Mouse (Mus musculus): ENCODE results near the gene Serinc5. TPM values are rescaled to one million over a fixed set of nuclear protein-coding genes. Genes with fewer than 3 reads are reported as not detected.

Gene Serinc5
- polyA plus RNA-seq, 1 experiment: 17.5 TPM

DNA sequence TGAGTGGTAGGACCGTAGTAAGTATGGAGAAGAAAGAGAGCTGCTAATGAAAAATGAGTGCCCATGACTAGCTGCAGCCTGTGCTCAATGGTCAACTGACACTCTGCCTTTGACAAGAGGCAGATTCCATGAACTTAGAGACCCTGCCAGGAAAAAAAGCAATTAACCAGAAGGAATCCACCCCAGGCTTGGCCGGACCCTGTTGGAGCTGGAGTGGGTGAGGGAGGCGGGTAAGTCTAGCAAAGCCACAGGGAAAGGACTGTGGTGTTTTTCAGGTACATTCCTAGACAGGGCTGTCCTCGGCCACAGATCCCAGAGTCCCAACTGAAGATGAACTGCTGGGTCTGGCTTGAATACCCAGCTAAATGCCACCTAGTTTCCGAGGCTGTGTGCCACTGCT is 121.9 kb downstream of the Serinc5 start:
- TF ChIP-seq POLR2A (IDR thresholded peaks at IDR 0.05; ENCODE audit: low read depth, low read length) (no peak), CTCF (IDR thresholded peaks at IDR 0.05; ENCODE audit: borderline replicate concordance, insufficient read depth, low read length) (no peak)
- H3K4me1 ChIP-seq (ENCODE audit: control insufficient read depth, insufficient read depth, low read length): no peaks in the 10 kb centered on the region
- no peak overlapping the region for H3K4me3 ChIP-seq (ENCODE audit: insufficient read depth, low read length)
- no peak overlapping the region for H3K27ac ChIP-seq (ENCODE audit: insufficient read depth, low read length)

DNA sequence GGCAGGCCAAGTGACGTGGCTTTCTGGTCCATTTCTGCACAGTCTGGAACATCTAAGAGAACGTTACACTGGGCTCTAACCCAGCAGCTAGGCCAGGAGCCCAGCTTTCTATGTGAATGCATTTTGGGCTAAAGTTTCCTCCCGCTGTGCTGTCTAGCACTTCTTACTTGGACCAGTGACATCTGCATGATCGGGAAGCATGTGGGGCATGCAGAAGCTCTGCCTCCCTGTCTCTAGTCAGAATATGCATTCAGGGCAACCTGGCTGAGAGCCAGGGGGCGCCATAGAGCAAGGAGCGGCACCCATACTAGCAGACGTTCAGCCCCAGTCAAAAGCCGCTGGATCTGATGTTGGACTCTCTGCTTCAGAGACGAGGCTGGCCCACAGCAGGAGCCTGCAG is 122.4 kb downstream of the Serinc5 start:
- TF ChIP-seq CTCF (IDR thresholded peaks at IDR 0.05; ENCODE audit: borderline replicate concordance, insufficient read depth, low read length) (peak; percentile 41; the same call in 1 of the 2 replicates), POLR2A (IDR thresholded peaks at IDR 0.05; ENCODE audit: low read depth, low read length) (no peak)
- no peak overlapping the region for H3K27ac ChIP-seq (ENCODE audit: insufficient read depth, low read length)

DNA sequence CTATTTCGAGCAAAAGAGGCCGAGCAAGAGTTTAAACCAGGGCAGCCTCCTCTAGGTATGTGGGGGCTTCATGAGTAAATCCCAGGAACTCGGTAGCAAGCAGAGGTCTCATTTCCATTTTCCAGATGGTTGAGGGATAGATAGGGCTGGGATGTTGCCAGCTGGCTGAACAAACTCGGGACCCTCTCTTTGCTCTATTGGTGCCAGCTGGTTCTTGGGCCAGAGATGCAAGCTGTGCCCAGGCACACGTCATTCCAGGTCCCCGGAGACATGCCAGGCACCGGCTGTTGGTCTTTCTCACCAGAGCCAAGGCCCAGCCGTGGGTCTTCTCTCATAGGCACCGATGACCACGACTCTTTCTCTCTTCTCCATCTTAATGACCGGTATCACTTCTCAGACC is 122.8 kb downstream of the Serinc5 start:
- Histone ChIP-seq H3K4me3 (ENCODE audit: insufficient read depth, low read length) (no peak overlapping the region), H3K27ac (ENCODE audit: insufficient read depth, low read length) (no peak overlapping the region), H3K4me1 (ENCODE audit: control insufficient read depth, insufficient read depth, low read length) (no peaks in the 10 kb centered on the region)
- no peak for TF ChIP-seq POLR2A (IDR thresholded peaks at IDR 0.05; ENCODE audit: low read depth, low read length)
- no peak for TF ChIP-seq CTCF (IDR thresholded peaks at IDR 0.05; ENCODE audit: borderline replicate concordance, insufficient read depth, low read length)

More for the DNA sequence above, 122.4 kb downstream of the Serinc5 start:
- Histone ChIP-seq H3K4me3 (ENCODE audit: insufficient read depth, low read length) (no peak overlapping the region), H3K4me1 (ENCODE audit: control insufficient read depth, insufficient read depth, low read length) (no peaks in the 10 kb centered on the region)

DNA sequence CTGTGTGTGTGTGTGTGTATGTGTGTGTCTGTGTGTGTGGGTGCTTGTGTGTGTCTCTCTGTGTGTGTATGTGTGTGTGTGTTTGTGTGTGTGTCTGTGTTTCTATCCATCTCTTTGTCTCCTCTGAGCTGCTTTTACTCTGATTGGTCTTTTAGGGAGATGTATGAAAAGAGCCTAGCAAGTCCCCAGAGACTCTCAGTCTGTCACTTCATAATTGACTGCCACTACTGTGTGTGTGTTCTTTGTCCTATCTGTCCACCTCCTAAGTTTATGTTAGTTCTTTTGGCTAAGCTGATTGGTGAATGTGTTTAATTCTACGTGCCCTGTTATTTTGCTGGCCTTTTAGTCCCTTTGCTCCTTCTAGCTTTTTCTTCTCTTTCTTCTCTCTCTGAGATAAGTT is 124.8 kb downstream of the Serinc5 start:
- Histone ChIP-seq H3K27ac (ENCODE audit: insufficient read depth, low read length) (no peak overlapping the region), H3K4me3 (ENCODE audit: insufficient read depth, low read length) (no peak overlapping the region), H3K4me1 (ENCODE audit: control insufficient read depth, insufficient read depth, low read length) (no peaks in the 10 kb centered on the region)
- TF ChIP-seq POLR2A (IDR thresholded peaks at IDR 0.05; ENCODE audit: low read depth, low read length) (no peak), CTCF (IDR thresholded peaks at IDR 0.05; ENCODE audit: borderline replicate concordance, insufficient read depth, low read length) (no peak)

DNA sequence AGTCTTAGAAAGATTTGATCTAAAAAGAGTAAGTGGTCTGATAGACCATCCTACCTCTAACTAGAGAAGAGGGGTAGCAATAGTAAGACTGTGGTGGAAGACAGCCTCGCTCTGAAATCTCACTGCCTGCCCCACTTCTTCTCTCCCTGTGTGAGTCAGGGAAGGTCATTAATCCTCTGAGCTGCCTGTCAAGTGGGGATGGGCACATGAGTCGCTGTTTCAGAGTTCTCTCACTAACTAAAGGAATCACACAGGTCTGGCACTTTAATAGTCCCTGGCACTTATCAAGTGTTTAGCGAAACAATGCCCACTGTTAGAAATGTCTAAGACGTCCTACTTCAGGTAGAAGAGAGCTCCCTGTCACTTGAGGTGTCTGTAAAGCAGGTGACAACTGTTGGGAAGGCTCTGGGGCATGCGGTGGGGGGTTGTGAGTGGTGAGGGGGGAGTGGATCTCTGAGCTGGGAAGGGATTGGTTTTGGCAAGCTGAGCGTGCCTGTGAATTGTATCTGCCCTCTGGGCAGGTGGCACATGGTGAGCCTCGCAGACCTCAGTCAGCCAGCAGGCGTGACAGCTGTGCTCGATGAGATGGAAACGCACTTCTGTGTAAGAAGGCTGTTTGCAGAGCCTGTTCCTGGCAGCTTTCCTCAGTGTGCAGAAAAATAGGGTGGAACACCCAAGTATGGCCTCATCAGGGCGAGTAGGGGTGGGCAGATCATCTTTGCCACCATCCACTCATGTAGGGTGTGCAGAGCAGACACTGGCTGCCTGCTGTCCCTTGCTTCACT is 125.8 kb downstream of the Serinc5 start:
- H3K27ac ChIP-seq (ENCODE audit: insufficient read depth, low read length): no peak overlapping the region
- TF ChIP-seq POLR2A (IDR thresholded peaks at IDR 0.05; ENCODE audit: low read depth, low read length) (no peak), CTCF (IDR thresholded peaks at IDR 0.05; ENCODE audit: borderline replicate concordance, insufficient read depth, low read length) (no peak)
- no peaks in the 10 kb centered on the region for H3K4me1 ChIP-seq (ENCODE audit: control insufficient read depth, insufficient read depth, low read length)
- H3K4me3 ChIP-seq (ENCODE audit: insufficient read depth, low read length): no peak overlapping the region

DNA sequence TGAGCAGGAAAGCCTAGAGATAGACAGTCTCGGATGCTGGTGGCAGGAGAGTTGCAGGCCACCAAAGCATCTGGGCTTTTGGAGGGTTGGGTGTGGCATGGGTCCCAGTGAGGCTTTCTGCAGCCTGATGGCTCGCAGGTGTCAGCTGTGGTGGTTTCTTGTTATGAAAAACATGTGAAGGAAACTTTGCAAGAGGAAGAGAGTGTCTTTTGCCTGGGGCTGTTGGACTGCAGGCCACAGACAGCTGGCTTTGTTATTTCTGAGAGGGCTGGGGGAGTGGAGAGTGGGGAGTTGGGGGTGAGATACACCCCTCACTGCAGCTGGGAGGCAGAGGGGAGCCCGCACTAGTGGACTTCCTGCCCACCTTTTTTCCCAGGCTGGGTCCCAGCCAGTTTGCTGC is 127.9 kb downstream of the Serinc5 start:
- H3K4me3 ChIP-seq (ENCODE audit: insufficient read depth, low read length): no peak overlapping the region
- no peak for TF ChIP-seq POLR2A (IDR thresholded peaks at IDR 0.05; ENCODE audit: low read depth, low read length)
- no peak for TF ChIP-seq CTCF (IDR thresholded peaks at IDR 0.05; ENCODE audit: borderline replicate concordance, insufficient read depth, low read length)
- no peak overlapping the region for H3K27ac ChIP-seq (ENCODE audit: insufficient read depth, low read length)
- H3K4me1 ChIP-seq (ENCODE audit: control insufficient read depth, insufficient read depth, low read length): no peaks in the 10 kb centered on the region

DNA sequence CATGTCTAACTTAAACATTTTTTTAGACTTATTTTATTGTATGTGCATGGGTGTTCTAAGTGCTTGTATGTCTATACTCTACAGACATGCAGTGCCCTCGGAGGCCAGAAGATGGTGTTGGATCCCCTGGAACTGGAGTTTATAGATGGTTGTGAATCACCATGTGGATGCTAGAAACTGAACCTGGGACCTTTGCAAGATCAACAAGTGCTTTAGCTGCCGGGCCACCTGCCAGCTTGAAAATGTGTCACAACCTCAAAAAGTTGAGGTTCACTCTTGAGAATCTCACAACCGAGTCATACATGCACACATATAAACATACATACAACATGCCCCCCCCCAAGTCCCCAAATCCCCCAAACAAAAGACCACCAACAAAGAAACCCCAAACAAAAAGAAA is 129.0 kb downstream of the Serinc5 start:
- H3K4me1 ChIP-seq (ENCODE audit: control insufficient read depth, insufficient read depth, low read length): no peaks in the 10 kb centered on the region
- no peak overlapping the region for H3K4me3 ChIP-seq (ENCODE audit: insufficient read depth, low read length)
- TF ChIP-seq POLR2A (IDR thresholded peaks at IDR 0.05; ENCODE audit: low read depth, low read length) (no peak), CTCF (IDR thresholded peaks at IDR 0.05; ENCODE audit: borderline replicate concordance, insufficient read depth, low read length) (no peak)
- H3K27ac ChIP-seq (ENCODE audit: insufficient read depth, low read length): no peak overlapping the region

DNA sequence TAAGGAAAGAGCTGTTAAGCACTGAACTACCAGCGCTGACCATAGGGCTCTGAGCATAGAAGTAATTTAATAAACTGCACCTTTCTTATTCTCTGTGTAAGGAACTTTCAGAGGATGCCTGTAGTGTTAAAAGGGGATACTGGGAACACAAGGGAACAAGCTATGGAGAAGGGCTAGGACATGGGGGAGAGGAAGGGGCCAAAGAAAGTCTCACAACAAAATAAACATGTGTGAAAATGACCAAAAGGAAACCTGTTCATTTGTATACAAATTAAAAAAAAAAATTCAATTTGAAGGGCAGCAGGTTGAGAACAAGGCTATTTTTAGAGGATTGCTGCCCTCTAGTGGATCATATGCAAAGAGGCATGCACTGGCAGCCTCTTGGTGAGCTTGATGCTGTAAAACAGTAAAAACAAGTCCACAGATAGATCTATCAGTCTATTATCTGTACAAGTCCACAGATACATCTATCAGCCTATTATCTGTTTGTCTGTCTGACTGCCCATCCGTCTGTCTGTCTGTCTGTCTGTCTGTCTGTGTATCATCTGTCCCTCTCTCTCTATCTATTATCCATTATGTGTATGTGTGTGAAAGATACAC is 129.9 kb downstream of the Serinc5 start:
- Histone ChIP-seq H3K4me3 (ENCODE audit: insufficient read depth, low read length) (no peak overlapping the region), H3K27ac (ENCODE audit: insufficient read depth, low read length) (no peak overlapping the region), H3K4me1 (ENCODE audit: control insufficient read depth, insufficient read depth, low read length) (no peaks in the 10 kb centered on the region)
- TF ChIP-seq POLR2A (IDR thresholded peaks at IDR 0.05; ENCODE audit: low read depth, low read length) (no peak), CTCF (IDR thresholded peaks at IDR 0.05; ENCODE audit: borderline replicate concordance, insufficient read depth, low read length) (peak; percentile 10; the same call in 1 of the 2 replicates)

DNA sequence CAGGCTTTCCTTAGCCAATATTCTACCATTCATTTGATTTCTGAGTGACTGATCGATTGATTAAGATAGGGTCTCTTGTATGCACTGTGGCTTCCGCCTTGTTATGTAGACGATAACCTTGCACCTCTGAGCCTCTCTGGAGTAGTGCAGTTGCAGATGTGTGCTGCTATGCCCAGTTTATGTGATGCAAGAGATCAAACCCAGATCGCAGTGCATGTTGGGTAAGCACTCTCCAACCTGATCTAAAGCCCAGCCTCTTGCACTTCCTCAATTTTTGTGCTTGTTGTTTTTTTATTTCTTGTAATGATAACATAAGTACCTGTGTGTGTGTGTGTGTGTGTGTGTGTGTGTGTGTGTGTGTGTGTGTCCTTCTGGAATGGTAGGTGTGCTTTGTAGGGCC is 132.0 kb downstream of the Serinc5 start:
- H3K4me3 ChIP-seq (ENCODE audit: insufficient read depth, low read length): no peak overlapping the region
- no peak overlapping the region for H3K27ac ChIP-seq (ENCODE audit: insufficient read depth, low read length)
- H3K4me1 ChIP-seq (ENCODE audit: control insufficient read depth, insufficient read depth, low read length): no peaks in the 10 kb centered on the region
- TF ChIP-seq CTCF (IDR thresholded peaks at IDR 0.05; ENCODE audit: borderline replicate concordance, insufficient read depth, low read length) (no peak), POLR2A (IDR thresholded peaks at IDR 0.05; ENCODE audit: low read depth, low read length) (no peak)

DNA sequence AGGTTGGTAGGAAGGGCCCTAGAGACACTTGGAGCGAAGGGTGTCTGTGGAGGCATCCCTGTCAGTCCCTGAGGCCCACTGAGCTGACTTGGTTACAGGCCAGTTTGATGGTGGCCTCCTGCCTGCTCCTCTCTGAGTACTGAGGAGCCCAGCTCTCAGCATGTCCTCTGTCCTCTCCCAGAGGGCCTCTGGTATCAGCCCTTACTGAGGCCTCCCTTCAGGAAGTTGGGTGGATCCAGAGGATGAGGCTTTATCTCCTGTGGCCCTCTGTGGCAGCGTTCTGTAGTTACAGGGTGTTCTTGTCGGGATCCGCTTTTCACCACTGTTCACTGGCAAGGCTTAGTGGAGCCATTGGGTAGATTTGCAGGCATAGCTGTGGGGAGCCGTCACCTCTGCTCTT is 132.4 kb downstream of the Serinc5 start:
- no peaks in the 10 kb centered on the region for H3K4me1 ChIP-seq (ENCODE audit: control insufficient read depth, insufficient read depth, low read length)
- no peak overlapping the region for H3K4me3 ChIP-seq (ENCODE audit: insufficient read depth, low read length)
- H3K27ac ChIP-seq (ENCODE audit: insufficient read depth, low read length): no peak overlapping the region
- TF ChIP-seq POLR2A (IDR thresholded peaks at IDR 0.05; ENCODE audit: low read depth, low read length) (no peak), CTCF (IDR thresholded peaks at IDR 0.05; ENCODE audit: borderline replicate concordance, insufficient read depth, low read length) (no peak)
